Mouse (Mus musculus) forebrain, embryonic 11.5 days (tissue): ENCODE measurements around the gene Irf7. TPM values are rescaled to one million over a fixed set of nuclear protein-coding genes. Genes with fewer than 3 reads are reported as not detected.
A peak's percentile ranks its signal among the peaks of the same experiment; 100 is the strongest.

Experiments used
- ATAC-seq: fragments of 200-750 bp; cut with Nextera tagmentation; replicated peaks from 2 replicates; pipeline ENCODE4 v1.8.0; 2017; ENCODE audit warnings: moderate TSS enrichment; ENCODE audit not compliant: low FRiP score
- DNase-seq: peaks from one replicate; pipeline ENCODE4 v3.0.0-alpha.2; 2017; ENCODE audit warnings: low spot score
- H3K27ac ChIP-seq: fragments of 300-500 bp; sonication (generic); 2 replicates; pipeline ENCODE4 v1.5.1; 2014; ENCODE audit warnings: low read depth, low read length
- H3K27me3 ChIP-seq: fragments of 300-500 bp; sonication (generic); 2 replicates; pipeline ENCODE4 v1.6.1; 2014; ENCODE audit warnings: mild to moderate bottlenecking, low read length, mixed read lengths; ENCODE audit not compliant: control insufficient read depth, insufficient read depth
- H3K36me3 ChIP-seq: fragments of 300-500 bp; sonication (generic); 2 replicates; pipeline ENCODE4 v1.6.1; 2014; ENCODE audit warnings: mild to moderate bottlenecking, low read length, moderate library complexity, mixed read lengths; ENCODE audit not compliant: control insufficient read depth, insufficient read depth
- H3K4me1 ChIP-seq: fragments of 300-500 bp; sonication (generic); replicated peaks from 2 replicates; pipeline ENCODE4 v1.6.1; 2014; ENCODE audit warnings: low read length, mixed read lengths; ENCODE audit not compliant: control insufficient read depth, insufficient read depth
- H3K4me2 ChIP-seq: fragments of 300-500 bp; sonication (generic); 2 replicates; pipeline ENCODE4 v1.6.1; 2014; ENCODE audit warnings: low read depth, mild to moderate bottlenecking, low read length, moderate library complexity, mixed read lengths; ENCODE audit not compliant: severe bottlenecking
- H3K4me3 ChIP-seq: fragments of 300-500 bp; sonication (generic); 2 replicates; pipeline ENCODE4 v1.5.1; 2014; ENCODE audit warnings: low read depth, low read length
- H3K9ac ChIP-seq: fragments of 300-500 bp; sonication (generic); 2 replicates; pipeline ENCODE4 v1.6.1; 2014; ENCODE audit warnings: low read length
- H3K9me3 ChIP-seq: fragments of 300-500 bp; sonication (generic); 2 replicates; pipeline ENCODE4 v1.6.1; 2016; ENCODE audit warnings: low read length, mixed read lengths; ENCODE audit not compliant: control insufficient read depth
- WGBS: fragments of 180-500 bp; shearing (Covaris S2); extraction: QIAGEN DNeasy Blood & Tissue Kit; methylation state at CpG from one replicate; pipeline ENCODE4 v1.1.7; 2014; 5-methylcytosine and 5-hydroxymethylcytosine counted together
- polyA plus RNA-seq: library from polyadenylated mRNA; unstranded; fragments of >200 nt; fragmentation: Nextera tagmentation; extraction: Ambion mirVana; gene quantifications from 2 replicates; pipeline ENCODE4 v1.2.1, GENCODE M21; 2014

The Irf7 gene
- polyA plus RNA-seq, 1 experiment from 2014 or later: 0.57 TPM

GRCm38 (mm10) chr7:141230570-141230969 lies 35.7 kb downstream of the Irf7 start:
- H3K4me3 ChIP-seq: no peak overlapping the region
- no peak for ATAC-seq
- WGBS: 91% methylated on average over 4 of the region's 4 CpGs

GRCm38 (mm10) chr7:141229702-141230101 lies 36.6 kb downstream of the Irf7 start:
- H3K9ac ChIP-seq: peak overlapping the region; percentile 97
- no peaks in the 10 kb centered on the region for H3K27me3 ChIP-seq
- WGBS: 63% methylated on average over 6 of the region's 6 CpGs
- no peak overlapping the region for H3K27ac ChIP-seq
- no peak for DNase-seq
- no peaks in the 10 kb centered on the region for H3K9me3 ChIP-seq
- no peak for ATAC-seq
- H3K36me3 ChIP-seq: peaks cover 8% of the 10 kb centered on the region; the same call in 1 of the 2 replicates
- peak overlapping the region; percentile 99 for H3K4me3 ChIP-seq
- H3K4me1 ChIP-seq: peaks cover 7% of the 10 kb centered on the region
- H3K4me2 ChIP-seq: peak overlapping the region; percentile 98

More at GRCm38 (mm10) chr7:141230570-141230969, 35.7 kb downstream of the Irf7 start:
- Histone ChIP-seq H3K9me3 (no peaks in the 10 kb centered on the region), H3K4me2 (no peak overlapping the region), H3K36me3 (peaks cover 8% of the 10 kb centered on the region; the same call in 1 of the 2 replicates), H3K4me1 (peaks cover 7% of the 10 kb centered on the region), H3K27ac (no peak overlapping the region), H3K9ac (no peak overlapping the region), H3K27me3 (no peaks in the 10 kb centered on the region)
- DNase-seq: no peak

GRCm38 (mm10) chr7:141228279-141229067 lies 37.8 kb downstream of the Irf7 start, which contains the start of gene Phrf1:
Gene Phrf1, plus strand, starts transcription at chr7:141228784.
- WGBS: under 1% methylated on average over 76 of the region's 76 CpGs
- Histone ChIP-seq H3K9me3 (no peaks in the 10 kb centered on the region), H3K36me3 (peaks cover 6% of the 10 kb centered on the region; the same call in 1 of the 2 replicates)

GRCm38 (mm10) chr7:141227796-141228195 lies 38.5 kb downstream of the Irf7 start:
- no peak overlapping the region for H3K27ac ChIP-seq
- H3K9me3 ChIP-seq: no peaks in the 10 kb centered on the region
- peak overlapping the region; percentile 99; the same call in 1 of the 2 replicates for H3K4me3 ChIP-seq
- no peaks in the 10 kb centered on the region for H3K27me3 ChIP-seq
- no peak overlapping the region for H3K4me2 ChIP-seq
- ATAC-seq (peak; percentile 21; the same call in 1 of the 2 replicates), DNase-seq (no peak)
- no peak overlapping the region; the same call in 1 of the 2 replicates for H3K9ac ChIP-seq
- H3K36me3 ChIP-seq: peaks cover 6% of the 10 kb centered on the region; the same call in 1 of the 2 replicates
- 71% methylated on average over 4 of the region's 4 CpGs for WGBS
- peaks cover 8% of the 10 kb centered on the region for H3K4me1 ChIP-seq

More at GRCm38 (mm10) chr7:141228279-141229067, 37.8 kb downstream of the Irf7 start, which contains the start of gene Phrf1:
- Histone ChIP-seq H3K27me3 (no peaks in the 10 kb centered on the region), H3K9ac (peak within 1 kb of the TSS; percentile 97), H3K4me2 (peak within 1 kb of the TSS; percentile 98), H3K4me1 (peaks cover 7% of the 10 kb centered on the region), H3K27ac (peak within 1 kb of the TSS; percentile 93), H3K4me3 (peak within 1 kb of the TSS; percentile 99)
- ATAC-seq (peak; percentile 92), DNase-seq (peak; percentile 98)

- Histone ChIP-seq H3K27ac (no peak overlapping the region), H3K36me3 (peaks cover 3% of the 10 kb centered on the region; the same call in 1 of the 2 replicates), H3K4me3 (no peak overlapping the region), H3K27me3 (no peaks in the 10 kb centered on the region), H3K9me3 (no peaks in the 10 kb centered on the region), H3K9ac (no peak overlapping the region), H3K4me1 (peaks cover 17% of the 10 kb centered on the region), H3K4me2 (no peak overlapping the region)
- WGBS: 83% methylated on average over 6 of the region's 6 CpGs
- DNase-seq: no peak
- ATAC-seq: no peak
Measured at GRCm38 (mm10) chr7:141226535-141226934, 39.7 kb downstream of the Irf7 start.

- Histone ChIP-seq H3K9me3 (no peaks in the 10 kb centered on the region), H3K27ac (peak overlapping the region; percentile 70), H3K9ac (peak overlapping the region; percentile 35; the same call in 1 of the 2 replicates), H3K36me3 (no peaks in the 10 kb centered on the region), H3K27me3 (no peaks in the 10 kb centered on the region), H3K4me2 (no peak overlapping the region; the same call in 1 of the 2 replicates), H3K4me1 (peaks cover 12% of the 10 kb centered on the region), H3K4me3 (no peak overlapping the region)
- 91% methylated on average over 4 of the region's 4 CpGs for WGBS
- ATAC-seq: no peak
- no peak for DNase-seq
Measured at GRCm38 (mm10) chr7:141222696-141223215, 43.5 kb downstream of the Irf7 start.

- Histone ChIP-seq H3K27me3 (no peaks in the 10 kb centered on the region), H3K9me3 (no peaks in the 10 kb centered on the region), H3K9ac (peak overlapping the region; percentile 35), H3K4me2 (peak overlapping the region; percentile 89; the same call in 1 of the 2 replicates), H3K4me3 (peak overlapping the region; percentile 17), H3K36me3 (no peaks in the 10 kb centered on the region), H3K4me1 (peaks cover 13% of the 10 kb centered on the region), H3K27ac (peak overlapping the region; percentile 70)
- WGBS: 12% methylated on average over 8 of the region's 8 CpGs
- DNase-seq: no peak
- no peak for ATAC-seq
Measured at GRCm38 (mm10) chr7:141222126-141222467, 44.2 kb downstream of the Irf7 start.

GRCm38 (mm10) chr7:141221249-141222125 lies 44.8 kb downstream of the Irf7 start:
- peak; percentile 96 for ATAC-seq
- DNase-seq: peak; percentile 100
- no peaks in the 10 kb centered on the region for H3K27me3 ChIP-seq
- peak overlapping the region; percentile 89 for H3K4me2 ChIP-seq
- no peaks in the 10 kb centered on the region for H3K9me3 ChIP-seq
- H3K9ac ChIP-seq: peak overlapping the region; percentile 69
- H3K27ac ChIP-seq: peak overlapping the region; percentile 73
- 2% methylated on average over 44 of the region's 44 CpGs for WGBS
- H3K36me3 ChIP-seq: no peaks in the 10 kb centered on the region
- peak overlapping the region; percentile 46 for H3K4me3 ChIP-seq
- peaks cover 18% of the 10 kb centered on the region for H3K4me1 ChIP-seq
